Mouse (Mus musculus) intestine, postnatal 0 days (tissue): ENCODE measurements around the gene Alg12. TPM values are rescaled to one million over a fixed set of nuclear protein-coding genes. Genes with fewer than 3 reads are reported as not detected.

Experiments
- ATAC-seq: fragments of 200-750 bp; cut with Nextera tagmentation; 2 replicates; pipeline ENCODE4 v1.8.0; 2017; ENCODE audit warnings: mild to moderate bottlenecking, moderate TSS enrichment, moderate library complexity
- H3K27ac ChIP-seq: fragments of 300-500 bp; sonication (generic); 2 replicates; pipeline ENCODE4 v1.5.1; 2014; ENCODE audit warnings: mild to moderate bottlenecking, low read depth, low read length, moderate library complexity
- H3K27me3 ChIP-seq: fragments of 300-500 bp; sonication (generic); replicated peaks from 2 replicates; pipeline ENCODE4 v1.6.1; 2014; ENCODE audit warnings: low read length, mixed read lengths; ENCODE audit not compliant: control insufficient read depth, insufficient read depth
- H3K36me3 ChIP-seq: fragments of 300-500 bp; sonication (generic); 2 replicates; pipeline ENCODE4 v1.6.1; 2014; ENCODE audit warnings: mild to moderate bottlenecking, moderate library complexity; ENCODE audit not compliant: control insufficient read depth, insufficient read depth
- H3K4me1 ChIP-seq: fragments of 300-500 bp; sonication (generic); replicated peaks from 2 replicates; pipeline ENCODE4 v1.6.1; 2014; ENCODE audit warnings: antibody characterized with exemption, low read length, mixed read lengths; ENCODE audit not compliant: control insufficient read depth, insufficient read depth
- H3K4me2 ChIP-seq: fragments of 300-500 bp; sonication (generic); replicated peaks from 2 replicates; pipeline ENCODE4 v1.6.1; 2014; ENCODE audit warnings: low read depth, mild to moderate bottlenecking, moderate library complexity
- H3K4me3 ChIP-seq: fragments of 300-500 bp; sonication (generic); 2 replicates; pipeline ENCODE4 v1.5.1; 2014; ENCODE audit warnings: low read depth, low read length
- H3K9ac ChIP-seq: fragments of 300-500 bp; sonication (generic); 2 replicates; pipeline ENCODE4 v1.6.1; 2014; ENCODE audit warnings: mild to moderate bottlenecking, low read depth, low read length
- H3K9me3 ChIP-seq: fragments of 300-500 bp; sonication (generic); 2 replicates; pipeline ENCODE4 v1.6.1; 2016; ENCODE audit warnings: mixed run types; ENCODE audit not compliant: control insufficient read depth
- CTCF ChIP-seq: sonication (generic); IDR thresholded peaks from 2 replicates; pipeline ENCODE4 v1.5.1; 2016; ENCODE audit warnings: low read depth, mild to moderate bottlenecking, control low read depth, antibody characterized with exemption, moderate library complexity
- WGBS: fragments of 180-500 bp; shearing (Covaris S2); extraction: QIAGEN DNeasy Blood & Tissue Kit; methylation state at CpG from one replicate; pipeline ENCODE4 v1.1.7; 2014; 5-methylcytosine and 5-hydroxymethylcytosine counted together
- polyA plus RNA-seq: library from polyadenylated mRNA; unstranded; fragments of >200 nt; fragmentation: Nextera tagmentation; extraction: Ambion mirVana; gene quantifications from 2 replicates; pipeline ENCODE4 v1.2.1, GENCODE M21; 2015

Alg12 gene
- polyA plus RNA-seq, 1 experiment from 2014 or later, result 7.3 TPM

DNA sequence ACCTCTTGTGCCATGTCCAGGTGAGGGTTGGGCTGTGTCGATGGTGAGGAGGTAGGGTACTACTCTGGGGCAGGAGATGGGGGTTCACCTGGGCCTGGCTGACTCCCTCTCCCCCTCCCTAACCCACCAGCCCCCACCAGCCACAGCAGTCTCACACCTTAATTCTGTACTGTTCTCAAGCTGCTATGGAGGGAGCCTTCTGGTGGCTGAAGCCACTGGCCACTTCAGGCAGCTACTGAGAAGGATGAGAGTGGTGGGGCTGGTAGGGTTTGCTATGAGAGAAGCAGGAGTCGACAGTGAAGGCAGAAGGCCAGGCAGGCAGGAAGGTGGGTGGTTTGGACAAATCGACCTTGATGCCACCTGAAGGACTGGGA lies 23.2 kb upstream of the Alg12 start:
- WGBS, result 67% methylated on average over 3 of the region's 3 CpGs
- H3K27me3 ChIP-seq, result no peaks in the 10 kb centered on the region
- ATAC-seq, result no peak

DNA sequence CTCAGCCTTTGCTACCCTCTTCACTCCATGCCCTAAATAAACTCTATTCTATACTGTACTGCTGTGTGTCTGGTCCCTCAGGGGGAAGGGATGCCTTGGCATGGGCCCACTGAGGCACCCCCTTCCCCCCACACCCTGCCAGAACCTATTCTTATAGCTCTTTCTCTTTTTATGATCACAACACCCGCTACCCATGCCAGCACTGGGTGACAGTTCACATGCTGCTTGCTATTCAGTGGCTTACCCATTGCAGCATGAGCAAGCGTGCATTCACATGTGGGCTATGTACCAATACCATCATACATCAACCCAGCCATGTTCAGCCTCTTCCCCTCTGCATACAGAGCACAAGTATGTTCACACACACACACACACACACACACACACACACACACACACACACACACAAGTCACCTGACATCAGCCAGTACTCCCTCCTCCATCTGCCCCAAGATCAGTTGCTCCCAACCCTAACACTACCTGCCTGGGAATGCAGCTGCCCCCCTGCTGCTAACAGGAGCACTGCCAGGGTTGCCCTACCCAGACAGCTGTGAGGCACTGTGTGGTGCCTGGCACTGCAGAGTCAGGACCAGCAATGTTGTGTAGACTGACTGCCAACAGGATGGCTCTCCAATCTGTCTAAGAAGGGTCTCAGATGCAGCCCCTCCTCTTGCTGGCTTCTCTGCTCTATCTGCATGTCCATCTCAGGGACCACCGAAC lies 22.6 kb upstream of the Alg12 start:
- WGBS, result 80% methylated on average over 3 of the region's 3 CpGs
- Histone ChIP-seq H3K9ac (no peak overlapping the region), H3K27ac (no peak overlapping the region), H3K27me3 (no peaks in the 10 kb centered on the region), H3K4me3 (no peak overlapping the region), H3K36me3 (no peaks in the 10 kb centered on the region), H3K4me1 (no peaks in the 10 kb centered on the region), H3K9me3 (no peaks in the 10 kb centered on the region), H3K4me2 (no peak overlapping the region)
- no peak for ATAC-seq
- no peak for TF ChIP-seq CTCF

More for the DNA sequence above, 23.2 kb upstream of the Alg12 start:
- no peak overlapping the region for H3K27ac ChIP-seq
- H3K4me2 ChIP-seq, result no peak overlapping the region
- no peaks in the 10 kb centered on the region for H3K4me1 ChIP-seq
- no peak overlapping the region for H3K4me3 ChIP-seq
- no peak overlapping the region for H3K9ac ChIP-seq
- no peak for TF ChIP-seq CTCF
- no peaks in the 10 kb centered on the region for H3K36me3 ChIP-seq
- no peaks in the 10 kb centered on the region for H3K9me3 ChIP-seq

DNA sequence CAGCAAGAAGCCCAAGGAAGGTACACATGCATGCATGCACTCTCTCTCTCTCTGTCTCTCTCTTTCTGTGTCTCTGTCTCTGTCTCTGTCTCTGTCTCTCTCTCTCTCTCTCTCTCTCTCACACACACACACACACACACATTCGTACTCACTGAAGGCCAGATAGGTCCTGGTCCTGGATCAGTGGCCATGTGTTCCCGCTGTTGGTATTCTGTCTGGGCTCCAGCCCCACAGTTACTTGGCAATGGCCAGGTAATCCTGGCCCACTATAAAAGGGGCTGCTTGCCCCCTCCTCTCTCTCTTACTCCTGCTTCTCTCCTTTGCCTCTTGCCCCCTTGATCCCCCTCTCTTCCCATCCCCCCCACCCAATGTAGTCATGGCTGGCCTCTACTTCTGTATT lies 22.0 kb upstream of the Alg12 start:
- H3K36me3 ChIP-seq, result no peaks in the 10 kb centered on the region
- 90% methylated on average over 2 of the region's 2 CpGs for WGBS
- H3K4me3 ChIP-seq, result no peak overlapping the region
- ATAC-seq, result no peak
- H3K9ac ChIP-seq, result no peak overlapping the region
- no peaks in the 10 kb centered on the region for H3K9me3 ChIP-seq
- no peak overlapping the region for H3K27ac ChIP-seq
- TF ChIP-seq CTCF, result no peak
- no peaks in the 10 kb centered on the region for H3K4me1 ChIP-seq
- H3K4me2 ChIP-seq, result no peak overlapping the region
- no peaks in the 10 kb centered on the region for H3K27me3 ChIP-seq

DNA sequence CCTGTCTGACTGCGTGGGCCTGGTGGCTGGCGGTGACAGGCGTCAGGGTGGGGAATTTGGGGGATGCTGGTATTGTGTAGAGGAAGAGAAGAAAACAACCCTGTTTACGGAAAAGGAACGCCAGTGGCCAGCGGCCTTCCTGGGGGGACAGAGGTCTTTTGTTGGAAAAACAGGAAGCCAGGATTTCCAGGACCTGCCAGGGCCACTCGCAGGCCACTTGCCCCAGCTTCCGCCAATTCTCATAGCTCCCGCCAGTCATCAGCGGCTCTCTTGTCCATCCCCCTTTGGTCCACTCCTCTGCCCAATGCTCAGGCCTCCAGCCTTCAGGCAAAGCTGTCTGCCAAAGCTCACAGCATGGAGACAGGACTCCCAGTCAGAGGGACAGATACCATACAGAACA lies 21.0 kb upstream of the Alg12 start:
- H3K4me3 ChIP-seq, result no peak overlapping the region
- H3K27me3 ChIP-seq, result no peaks in the 10 kb centered on the region
- H3K4me1 ChIP-seq, result no peaks in the 10 kb centered on the region
- no peak for TF ChIP-seq CTCF
- WGBS, result 80% methylated on average over 10 of the region's 10 CpGs
- H3K36me3 ChIP-seq, result no peaks in the 10 kb centered on the region
- no peaks in the 10 kb centered on the region for H3K9me3 ChIP-seq
- no peak overlapping the region for H3K9ac ChIP-seq
- no peak for ATAC-seq
- no peak overlapping the region for H3K4me2 ChIP-seq
- peak overlapping the region; percentile 22; the same call in 1 of the 2 replicates for H3K27ac ChIP-seq

DNA sequence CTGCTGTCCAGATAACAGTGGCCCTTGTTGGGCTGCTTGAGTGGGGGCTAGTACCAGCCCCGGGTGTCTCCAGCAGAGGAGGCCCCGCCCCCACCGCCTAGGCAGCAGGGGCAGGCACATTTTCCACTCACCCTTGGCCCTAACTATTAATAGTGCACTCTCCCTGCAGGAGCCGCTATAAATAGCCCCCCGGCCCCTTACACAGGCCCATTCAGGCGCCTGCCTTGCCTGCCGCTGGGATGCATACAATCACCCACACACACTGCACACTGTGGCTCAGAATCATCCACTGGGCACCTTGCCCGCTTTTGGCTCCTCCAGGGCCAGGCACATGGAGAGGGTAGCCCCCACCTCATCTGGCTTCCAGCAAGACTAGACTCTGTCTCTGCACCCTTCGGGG lies 20.2 kb upstream of the Alg12 start:
- WGBS, result 31% methylated on average over 9 of the region's 9 CpGs
- H3K4me2 ChIP-seq, result no peak overlapping the region
- no peaks in the 10 kb centered on the region for H3K4me1 ChIP-seq
- no peak overlapping the region for H3K9ac ChIP-seq
- peak overlapping the region; percentile 22 for H3K27ac ChIP-seq
- no peak overlapping the region for H3K4me3 ChIP-seq
- no peaks in the 10 kb centered on the region for H3K27me3 ChIP-seq
- H3K9me3 ChIP-seq, result no peaks in the 10 kb centered on the region
- TF ChIP-seq CTCF, result no peak
- no peak for ATAC-seq
- H3K36me3 ChIP-seq, result no peaks in the 10 kb centered on the region

DNA sequence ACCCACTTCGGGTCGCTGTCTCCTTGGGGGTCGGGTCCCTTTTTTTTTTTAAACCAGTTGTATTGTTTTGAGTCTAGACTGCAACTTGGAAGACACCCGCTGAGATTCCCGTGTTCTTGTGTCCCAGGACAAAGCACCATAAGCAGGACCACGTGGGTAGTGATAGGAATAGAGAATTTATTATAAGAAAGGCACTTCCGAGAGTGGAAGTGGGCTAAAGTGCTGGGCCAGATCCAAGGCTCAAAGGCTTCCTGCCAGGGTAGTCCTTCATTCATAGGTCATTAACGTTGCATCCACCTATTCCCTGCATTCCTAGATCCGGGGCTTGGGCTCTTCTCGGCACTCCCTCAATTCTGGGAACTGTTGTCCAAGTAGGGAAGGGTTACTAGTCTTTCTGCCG lies 18.9 kb upstream of the Alg12 start:
- WGBS, result under 1% methylated on average over 11 of the region's 11 CpGs
- H3K4me3 ChIP-seq, result peak overlapping the region; percentile 46
- H3K9me3 ChIP-seq, result no peaks in the 10 kb centered on the region
- H3K27ac ChIP-seq, result peak overlapping the region; percentile 74
- H3K9ac ChIP-seq, result peak overlapping the region; percentile 65
- TF ChIP-seq CTCF, result no peak
- no peak for ATAC-seq
- H3K4me2 ChIP-seq, result peak overlapping the region; percentile 81
- H3K4me1 ChIP-seq, result no peaks in the 10 kb centered on the region
- H3K36me3 ChIP-seq, result no peaks in the 10 kb centered on the region
- H3K27me3 ChIP-seq, result no peaks in the 10 kb centered on the region
